Mouse (Mus musculus) kidney, adult 8-10 months (tissue): ENCODE measurements around the gene Avpr2.

ENCODE experiments used
- DNase-seq, 2 experiments: peaks; one replicate each; pipeline ENCODE4 v3.0.0; 2022

Gene Avpr2

DNA sequence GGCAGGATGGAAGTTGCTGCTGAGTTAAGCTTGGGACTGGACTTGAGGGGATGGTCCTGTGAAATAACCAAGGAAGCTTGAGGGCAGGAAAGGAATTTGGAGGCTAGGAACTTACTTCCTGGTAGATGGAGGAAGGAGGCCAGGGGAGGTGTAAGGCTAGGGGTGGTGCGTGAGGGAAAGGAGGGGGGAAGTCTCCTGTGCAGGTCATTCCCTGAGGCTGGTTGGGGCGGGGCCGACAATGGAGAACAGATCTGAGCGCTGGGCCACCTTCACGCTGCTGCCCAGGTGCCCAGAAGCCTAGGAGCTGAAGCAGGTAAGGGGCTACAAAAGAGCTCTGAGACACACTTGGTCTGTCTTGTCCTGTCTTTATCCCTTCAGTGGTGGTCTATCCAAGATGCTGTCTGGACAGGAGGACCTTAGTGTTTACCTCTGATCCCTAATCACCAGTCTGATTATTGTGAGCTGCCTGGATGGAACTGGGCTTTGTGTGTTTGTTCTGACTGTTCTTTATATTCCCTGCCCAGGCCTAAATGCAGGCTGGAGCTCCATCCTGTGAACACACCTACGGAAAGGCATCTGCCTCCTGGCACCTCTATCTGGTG lies at the start of gene Avpr2:
Avpr2 (plus strand) TSS at position 552 of the 602 bp plus-strand sequence.
- DNase-seq = peak in 1 of 2 experiments; percentile 43

DNA sequence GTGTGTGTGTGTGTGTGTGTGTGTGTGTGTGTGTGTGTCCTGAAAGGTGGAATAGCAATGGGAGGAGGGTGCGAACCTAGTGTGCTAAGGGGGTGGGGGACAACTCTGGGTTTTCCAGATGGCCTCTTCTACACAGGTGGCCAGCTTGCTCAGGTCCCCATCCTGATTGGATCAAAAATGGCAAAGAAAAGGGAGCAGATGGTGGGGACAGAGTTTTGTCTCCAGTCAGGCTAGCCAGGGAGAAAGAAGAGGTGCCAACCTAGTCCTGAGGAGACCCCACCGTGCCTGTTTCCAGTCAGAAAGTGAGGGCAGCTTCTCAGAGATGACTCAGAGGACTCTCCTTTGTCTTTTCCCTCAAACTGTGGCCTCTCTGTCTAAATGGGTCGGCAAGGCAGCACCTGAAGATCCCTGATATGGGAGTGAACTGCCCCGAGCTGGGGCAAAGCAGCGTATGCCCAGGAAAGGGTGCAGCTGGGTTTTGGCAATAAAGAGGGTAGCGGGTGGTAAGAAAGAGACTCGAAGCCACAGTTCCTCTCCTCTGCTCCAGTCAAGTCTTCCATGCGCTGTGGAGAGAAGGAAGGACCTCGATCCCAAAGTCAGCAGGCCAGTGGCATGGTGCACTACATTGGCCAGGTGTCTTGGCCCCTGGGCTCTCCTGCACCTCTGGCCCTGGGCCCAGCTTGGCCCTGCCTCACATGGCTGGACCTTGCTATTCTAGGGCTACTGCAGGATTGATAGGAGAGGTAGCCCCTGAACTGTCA lies 37.4 kb upstream of the Avpr2 start:
- no peak for DNase-seq

DNA sequence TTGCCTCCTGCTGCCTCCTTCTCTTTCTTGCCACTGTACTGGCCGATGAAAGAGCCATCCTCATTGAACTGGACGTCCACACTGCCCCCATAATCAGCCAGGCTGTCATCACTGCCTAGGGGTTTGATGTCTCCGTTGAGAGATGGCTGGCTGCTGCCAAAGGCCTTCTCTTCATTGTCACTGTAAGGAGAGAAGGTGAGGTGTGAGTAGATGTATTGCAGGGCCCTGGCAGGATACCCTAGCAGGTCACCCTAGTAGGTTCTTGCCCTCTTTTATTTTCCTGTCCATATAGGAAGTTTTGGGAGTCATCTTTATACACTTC lies 36.9 kb upstream of the Avpr2 start:
- no peak for DNase-seq

DNA sequence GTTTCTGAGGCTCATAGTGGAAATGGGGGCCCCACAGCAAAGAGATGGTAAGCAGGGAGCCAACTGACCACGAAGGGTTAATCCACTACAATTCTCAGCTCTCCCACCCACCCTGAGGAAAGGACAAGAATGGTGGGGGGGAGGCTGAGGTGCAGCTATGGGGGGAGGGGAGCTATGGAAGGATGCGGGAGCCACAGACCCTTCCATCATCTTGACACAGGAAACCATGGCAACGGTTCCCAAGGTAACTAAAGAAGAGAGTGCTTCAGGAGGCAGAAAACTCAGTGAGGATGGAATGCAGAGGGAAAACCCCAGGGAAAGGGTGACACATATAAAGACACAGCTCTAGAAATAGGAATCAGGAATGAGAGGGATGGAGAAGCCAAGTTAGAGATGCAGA lies 27.2 kb upstream of the Avpr2 start:
- no peak for DNase-seq

DNA sequence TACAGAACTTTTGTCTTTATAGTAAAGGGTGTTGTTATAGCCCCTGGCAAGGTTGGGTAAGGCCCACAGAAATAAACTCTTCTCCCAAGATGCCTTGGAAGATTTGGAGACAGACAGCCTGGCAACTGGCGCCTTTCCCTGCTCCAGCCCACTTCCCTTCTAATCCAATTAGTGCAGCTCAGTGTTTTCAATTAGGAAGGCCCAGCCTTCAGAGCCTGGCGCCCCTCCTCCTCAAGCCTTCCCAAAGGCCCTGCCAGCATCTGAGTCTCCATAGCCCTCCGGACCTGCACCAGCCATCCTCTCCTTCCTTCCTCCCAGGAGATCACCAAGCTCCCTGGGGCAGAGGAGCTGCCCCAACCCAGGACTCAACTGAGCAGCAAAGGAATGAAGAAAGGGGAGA lies 24.6 kb upstream of the Avpr2 start:
- no peak for DNase-seq

DNA sequence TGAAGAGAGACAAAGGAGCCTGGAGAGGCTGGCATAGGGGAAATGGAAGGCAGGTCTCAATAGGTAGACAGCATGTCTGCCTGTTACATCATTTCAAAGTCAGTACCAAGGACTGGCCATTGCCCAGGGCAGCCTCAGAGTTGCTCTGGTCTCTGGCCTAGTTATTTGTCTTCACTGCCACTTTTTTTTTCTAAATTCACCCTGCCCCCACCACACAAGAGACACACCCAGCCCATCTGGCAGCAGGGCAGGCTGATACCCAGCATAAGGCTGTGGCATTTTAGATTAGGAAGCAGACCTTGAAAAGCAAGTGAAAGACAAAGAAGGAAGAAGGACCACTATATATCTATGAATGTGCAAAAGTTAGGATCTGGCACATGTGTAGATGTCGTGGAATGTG lies 24.1 kb upstream of the Avpr2 start:
- no peak for DNase-seq

DNA sequence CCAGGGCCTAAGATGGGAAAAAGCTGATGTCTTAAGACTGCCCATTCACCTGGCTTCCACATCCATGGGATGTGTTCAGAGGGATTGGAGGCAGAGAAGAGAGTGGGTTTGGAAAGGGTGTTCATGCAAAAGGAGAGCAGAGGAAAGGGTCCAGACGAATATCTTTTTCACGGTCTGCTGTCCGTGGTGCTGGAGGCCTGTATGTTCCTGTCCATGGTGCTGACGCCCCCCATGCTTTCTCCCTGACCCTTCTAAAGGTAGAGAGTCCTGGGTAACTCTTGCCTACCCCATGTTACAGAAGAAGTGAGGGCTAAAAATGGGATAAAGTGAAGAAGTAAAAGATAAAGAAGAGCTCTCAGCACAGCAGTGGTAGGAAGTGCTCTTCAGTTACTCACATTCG lies 22.6 kb upstream of the Avpr2 start:
- peak in 1 of 2 experiments; percentile 4 for DNase-seq

DNA sequence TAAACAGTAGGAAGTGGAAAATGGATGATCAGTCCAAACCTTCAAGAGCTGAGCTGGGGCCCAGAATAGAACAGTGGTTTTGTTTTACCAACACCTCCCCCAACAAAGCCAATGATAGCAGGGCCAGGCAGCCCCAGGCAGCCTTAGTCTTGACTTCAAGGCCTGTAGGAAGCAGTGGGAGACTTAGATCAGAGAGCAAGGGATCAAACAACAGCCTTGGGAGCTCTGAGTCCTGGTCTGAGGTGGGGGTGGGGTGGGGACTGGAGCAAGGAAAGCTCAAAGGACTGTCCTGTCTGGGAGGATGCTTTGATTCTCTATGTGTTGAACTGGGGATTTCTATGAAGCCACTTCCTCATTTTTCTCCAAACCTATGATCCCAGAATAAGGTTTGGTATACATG lies 20.4 kb upstream of the Avpr2 start:
- no peak for DNase-seq

DNA sequence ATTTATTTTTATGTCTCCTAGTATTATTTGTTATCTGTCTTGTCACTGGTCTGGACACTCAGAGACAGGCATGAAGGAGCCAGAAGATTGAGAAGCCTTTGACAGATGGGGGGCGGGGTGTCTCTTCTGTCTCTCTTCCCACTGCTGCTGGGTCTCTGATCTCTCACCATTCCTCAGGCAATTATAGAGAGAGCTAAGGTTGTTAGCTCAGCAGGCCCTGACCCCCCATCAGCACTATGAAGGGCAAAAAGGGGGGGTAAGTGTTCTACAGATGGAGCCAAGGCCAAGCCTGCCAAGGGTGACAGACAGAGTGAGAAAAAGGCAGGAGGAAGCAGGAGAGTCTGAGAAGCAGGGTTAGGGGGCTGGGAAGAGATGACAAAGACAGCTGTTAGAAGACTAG lies 19.9 kb upstream of the Avpr2 start:
- DNase-seq = no peak

DNA sequence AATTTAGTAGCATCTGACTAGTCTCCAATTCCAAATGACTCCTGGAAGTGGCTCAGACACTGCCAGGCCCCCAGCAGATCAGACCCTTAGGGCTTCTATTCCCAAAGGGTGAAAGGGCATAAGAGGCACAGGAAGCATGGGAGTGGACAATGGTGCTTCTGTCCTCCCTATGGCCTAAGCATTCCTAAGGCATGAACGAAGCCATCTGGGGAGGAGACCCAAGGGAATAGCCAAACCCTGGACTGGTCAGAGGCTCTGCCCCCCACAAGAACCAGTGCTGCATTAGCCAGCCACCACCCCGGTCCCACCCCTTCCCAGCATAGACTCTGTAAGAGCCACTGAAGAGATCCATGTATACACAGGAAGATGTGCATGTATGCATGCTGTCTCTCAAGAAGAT lies 16.0 kb upstream of the Avpr2 start:
- no peak for DNase-seq

DNA sequence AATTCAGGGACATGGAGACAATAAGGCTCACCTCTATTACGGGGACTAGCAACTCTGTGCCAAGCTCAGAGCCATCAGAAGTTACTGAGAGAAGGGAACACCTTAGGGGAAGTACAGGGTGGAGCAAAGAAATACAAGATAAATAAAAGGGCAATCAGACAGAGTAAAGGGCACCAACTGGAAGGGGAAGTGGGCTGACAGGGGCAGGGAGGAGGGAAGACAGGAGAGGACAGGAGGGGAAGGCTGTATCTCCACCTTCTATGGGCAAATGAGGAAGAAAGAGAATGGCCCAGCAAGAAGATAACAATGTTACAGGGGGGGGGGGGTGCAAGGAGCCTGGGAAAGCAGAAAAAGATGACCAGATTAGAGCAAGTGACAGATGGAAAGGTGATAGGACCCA lies 14.9 kb upstream of the Avpr2 start:
- DNase-seq = no peak

DNA sequence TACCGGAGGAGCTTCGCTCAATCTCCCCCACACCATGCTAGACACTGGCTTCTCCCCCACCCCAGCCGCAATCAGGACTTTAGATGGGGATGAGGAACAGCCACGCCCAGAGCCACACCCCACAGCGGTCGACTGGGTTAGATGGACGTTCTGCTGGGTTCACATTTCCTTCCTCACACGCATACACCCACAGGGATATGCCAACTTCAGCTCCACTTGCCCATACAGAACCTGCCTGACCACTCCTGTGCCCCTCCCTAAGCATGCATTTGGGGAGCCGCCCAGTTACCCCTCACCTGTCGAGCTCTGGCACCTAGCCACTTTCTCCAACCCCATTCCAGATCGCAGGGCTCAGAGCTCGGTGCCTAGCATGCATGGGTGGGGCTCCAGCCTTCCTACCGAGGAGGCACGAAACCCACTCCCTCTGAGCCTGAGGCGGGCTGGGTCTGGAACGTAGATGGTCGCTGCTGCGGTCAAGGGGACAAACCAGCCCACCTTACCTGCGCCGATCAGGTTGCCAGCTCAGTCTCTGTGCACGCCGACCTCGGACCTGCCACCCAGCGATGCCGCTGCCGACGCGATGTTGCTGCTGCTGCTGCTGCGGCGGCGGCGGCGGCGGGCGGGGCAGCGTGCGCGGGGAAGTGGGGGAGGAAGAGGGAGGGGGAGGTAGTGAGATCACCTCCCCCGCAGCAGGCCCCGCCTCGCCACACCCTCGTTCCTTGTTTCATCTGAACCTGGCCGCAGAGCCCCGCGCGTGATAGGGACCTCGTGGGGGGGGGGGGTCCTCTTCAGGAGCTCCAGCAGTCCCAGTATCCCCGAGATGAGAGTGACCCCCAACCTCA lies 11.5 kb upstream of the Avpr2 start:
- peak; percentile 29 to 44 for DNase-seq

DNA sequence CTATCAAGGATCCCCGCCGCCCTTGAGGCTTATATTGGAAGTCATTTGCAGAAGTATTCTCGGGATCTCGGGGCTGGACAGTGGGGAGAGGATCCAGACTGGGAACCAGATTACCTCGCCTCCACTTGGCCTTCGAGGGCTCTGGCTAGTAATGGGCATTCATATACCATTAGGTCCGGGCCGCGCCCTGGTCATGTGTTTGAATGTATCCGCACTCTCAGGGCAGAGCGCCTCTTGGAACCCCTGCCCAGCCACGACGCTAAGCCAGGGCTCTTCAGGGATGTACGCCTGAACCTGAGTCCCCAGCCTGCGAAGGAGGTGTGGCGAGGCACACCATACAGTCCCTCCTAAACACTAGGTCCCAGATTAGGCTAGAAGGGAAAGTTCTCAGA lies 10.9 kb upstream of the Avpr2 start:
- peak in 1 of 2 experiments; percentile 7 for DNase-seq

DNA sequence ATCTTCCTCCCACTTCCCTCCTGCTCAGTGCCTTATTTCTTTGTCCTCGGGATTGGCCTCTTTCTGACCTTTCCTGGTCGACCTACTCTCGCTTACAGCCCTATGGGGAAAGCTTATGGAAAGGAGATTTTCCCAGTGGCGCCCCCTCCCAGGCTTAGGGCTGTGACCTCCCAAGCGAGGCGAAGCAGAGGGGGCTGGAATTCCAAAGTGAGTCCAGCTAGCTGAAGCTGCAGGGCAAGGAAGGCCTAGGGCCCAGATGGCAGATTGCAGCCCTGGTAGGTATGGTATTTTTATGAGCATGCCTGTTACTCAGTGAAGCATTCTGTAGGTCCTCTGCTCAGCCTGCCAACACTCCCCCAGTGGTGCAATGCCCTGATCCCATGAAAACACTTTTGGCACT lies 10.4 kb upstream of the Avpr2 start:
- peak; percentile 18 to 66 for DNase-seq

DNA sequence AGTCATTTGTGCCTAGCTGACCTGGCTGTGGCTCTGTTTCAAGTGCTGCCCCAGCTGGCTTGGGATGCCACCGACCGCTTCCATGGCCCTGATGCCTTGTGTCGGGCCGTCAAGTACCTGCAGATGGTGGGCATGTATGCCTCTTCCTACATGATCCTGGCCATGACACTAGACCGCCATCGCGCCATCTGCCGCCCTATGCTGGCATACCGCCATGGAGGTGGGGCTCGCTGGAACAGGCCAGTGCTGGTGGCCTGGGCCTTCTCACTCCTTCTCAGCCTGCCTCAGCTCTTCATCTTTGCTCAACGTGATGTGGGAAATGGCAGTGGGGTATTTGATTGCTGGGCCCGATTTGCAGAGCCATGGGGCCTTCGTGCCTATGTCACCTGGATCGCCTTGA lies 931 bp downstream of the Avpr2 start:
- no peak for DNase-seq

DNA sequence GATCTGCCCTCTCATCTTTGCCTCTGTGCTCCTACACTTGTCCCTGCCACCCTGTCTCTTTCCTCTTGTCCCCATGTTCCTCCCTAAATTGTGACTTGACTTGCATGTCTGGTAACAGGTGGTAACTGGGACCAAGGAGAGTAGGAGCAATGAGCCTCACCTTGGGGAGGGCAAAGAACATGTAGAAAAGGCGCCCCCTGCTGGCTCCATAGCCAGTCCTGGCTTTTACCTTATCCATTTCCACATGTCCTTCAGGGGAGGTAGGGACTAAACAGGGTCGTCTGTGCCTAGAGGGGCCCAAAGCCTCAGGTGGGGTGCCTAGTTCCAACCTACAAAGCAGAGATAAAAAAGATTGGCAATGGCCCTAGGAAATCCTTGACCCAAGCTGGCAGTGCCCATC lies 3.8 kb downstream of the Avpr2 start, which contains the start of gene L1cam:
L1cam (minus strand) TSS at position 387 of the 400 bp plus-strand sequence.
- peak; percentile 38 to 58 for DNase-seq

DNA sequence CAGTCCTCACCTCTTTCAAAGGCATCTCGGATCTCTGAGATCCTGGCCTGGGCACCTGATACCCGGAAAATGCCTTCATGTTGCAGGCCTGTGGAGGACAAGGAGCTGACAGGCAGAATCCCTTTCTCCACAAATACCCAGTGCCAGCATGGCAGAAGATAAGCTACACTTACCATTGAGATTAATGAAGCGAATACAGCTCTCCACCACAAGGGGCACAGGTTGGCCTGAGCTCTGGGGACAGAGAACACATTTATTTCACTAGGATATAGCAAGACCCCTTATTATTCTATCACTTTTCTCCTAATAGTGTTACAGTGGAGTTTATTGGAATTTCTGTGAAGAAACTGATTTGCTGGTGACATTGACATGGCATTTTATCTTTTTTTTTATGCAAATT lies 6.1 kb downstream of the Avpr2 start:
- DNase-seq = no peak

DNA sequence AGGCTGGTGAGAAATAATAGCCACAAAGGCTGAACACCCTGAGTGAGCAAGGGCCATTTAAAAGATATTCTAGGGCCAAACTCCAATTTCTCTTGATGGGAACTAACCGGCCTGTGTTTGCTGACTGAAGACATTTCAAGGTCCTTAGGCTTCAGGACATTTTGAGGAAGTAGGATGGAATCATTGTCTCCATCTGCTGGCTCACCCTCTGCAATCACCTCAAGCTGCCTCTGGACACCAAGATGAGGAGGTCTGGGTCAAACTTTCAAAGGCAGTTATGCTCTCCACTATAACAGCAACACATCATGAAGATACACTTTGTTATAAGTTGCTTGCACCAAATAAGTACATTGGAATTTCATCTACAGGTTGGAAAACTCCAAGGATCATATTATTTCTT lies 18.1 kb downstream of the Avpr2 start:
- no peak for DNase-seq

DNA sequence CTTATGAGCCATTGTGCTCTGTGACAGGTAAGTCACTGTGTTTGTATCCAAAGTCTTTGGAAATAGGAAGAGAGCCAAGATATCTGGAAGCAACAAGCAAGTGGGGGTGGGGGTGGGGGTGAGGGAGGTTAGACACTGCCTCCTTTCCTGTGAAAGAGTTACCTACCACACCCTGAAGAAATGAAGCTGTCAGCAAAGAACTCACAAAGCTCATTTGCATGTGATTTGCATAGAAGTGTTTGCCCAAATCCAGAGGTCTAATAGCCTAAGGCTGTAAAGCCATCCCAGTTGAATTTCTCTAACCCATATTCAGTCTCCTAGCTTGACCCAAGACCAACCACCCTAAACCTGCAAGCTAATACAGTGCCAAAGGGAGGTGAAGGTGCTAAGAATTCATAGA lies 18.5 kb downstream of the Avpr2 start:
- DNase-seq = peak in 1 of 2 experiments; percentile 47

DNA sequence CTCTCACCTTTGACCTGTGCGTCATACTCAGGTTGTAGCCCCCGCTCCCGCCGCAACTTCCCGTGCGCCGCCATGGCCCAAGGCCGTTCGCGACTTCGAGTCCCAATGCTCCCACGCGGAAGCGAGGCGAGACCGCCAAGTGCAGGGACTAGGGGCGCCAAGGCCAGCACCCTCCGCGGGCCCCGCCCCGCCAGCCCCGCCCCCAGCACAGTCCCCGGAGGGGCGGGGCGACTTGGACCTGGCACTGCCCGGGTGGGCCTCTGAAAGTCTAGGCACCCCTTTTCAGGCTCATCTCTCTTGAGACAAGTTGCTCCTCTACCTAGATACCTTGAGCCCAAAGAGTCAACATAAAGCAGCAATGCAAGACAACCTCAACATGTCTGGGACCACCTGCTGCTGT lies 19.3 kb downstream of the Avpr2 start:
- no peak for DNase-seq

DNA sequence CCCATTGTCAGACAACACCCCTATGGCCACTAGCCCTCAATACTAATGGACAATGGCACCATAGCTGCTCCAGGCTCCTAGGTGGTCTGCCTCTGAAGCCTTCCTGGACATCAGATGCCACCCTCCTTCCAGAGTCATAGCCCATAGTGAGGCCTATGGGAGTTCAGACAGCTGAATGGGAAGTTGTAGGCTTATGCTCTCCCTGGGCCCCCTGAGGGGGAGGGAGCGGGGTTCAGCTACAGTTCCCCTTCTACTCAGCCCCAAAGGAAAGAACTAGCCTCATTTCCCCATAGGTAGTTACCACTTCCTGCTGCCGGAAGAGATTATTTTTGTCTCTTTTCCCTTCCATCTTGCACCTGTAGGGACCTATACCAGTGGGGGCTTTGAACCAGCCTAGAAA lies 19.7 kb downstream of the Avpr2 start:
- no peak for DNase-seq

DNA sequence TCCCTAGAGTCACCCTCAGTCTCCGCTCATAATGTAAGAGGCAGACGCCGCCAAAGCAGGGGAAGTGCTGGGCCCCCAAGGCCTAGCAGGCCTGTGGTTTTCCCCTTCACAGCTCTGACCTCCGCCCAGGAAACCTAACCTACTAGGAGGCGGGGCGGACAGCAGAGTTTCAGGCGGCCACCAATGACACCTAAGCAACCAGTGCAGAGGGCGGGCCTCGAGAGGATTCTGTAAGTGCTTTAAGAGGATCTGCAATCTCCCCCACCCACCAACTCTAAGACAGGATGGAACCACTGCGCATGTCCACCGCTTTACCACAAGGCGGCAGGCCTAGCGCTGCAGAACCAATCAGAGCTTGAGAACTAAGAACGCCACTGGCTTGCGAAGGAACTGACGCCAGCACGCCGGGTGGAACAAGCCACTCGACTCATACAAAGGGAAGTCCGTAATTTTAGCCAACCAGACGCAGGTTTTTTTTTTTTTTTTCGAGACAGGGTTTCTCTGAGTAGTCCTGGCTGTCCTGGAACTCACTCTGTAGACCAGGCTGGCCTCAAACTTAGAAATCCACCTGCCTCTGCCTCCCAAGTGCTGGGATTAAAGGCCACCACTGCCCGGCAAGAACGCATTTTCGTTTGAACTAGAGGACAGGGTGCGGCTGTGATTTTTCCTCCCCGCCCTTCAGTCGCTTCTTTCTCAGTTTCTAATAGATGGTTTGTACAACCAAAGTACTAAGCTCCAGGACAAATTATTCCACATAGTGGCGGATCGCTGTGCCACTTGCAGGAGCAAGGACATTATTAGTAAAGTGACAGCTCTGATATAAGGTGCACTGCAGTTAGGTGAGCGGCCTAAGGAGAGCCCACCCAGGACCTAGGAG lies 23.2 kb downstream of the Avpr2 start:
- DNase-seq = peak; percentile 93 to 94

DNA sequence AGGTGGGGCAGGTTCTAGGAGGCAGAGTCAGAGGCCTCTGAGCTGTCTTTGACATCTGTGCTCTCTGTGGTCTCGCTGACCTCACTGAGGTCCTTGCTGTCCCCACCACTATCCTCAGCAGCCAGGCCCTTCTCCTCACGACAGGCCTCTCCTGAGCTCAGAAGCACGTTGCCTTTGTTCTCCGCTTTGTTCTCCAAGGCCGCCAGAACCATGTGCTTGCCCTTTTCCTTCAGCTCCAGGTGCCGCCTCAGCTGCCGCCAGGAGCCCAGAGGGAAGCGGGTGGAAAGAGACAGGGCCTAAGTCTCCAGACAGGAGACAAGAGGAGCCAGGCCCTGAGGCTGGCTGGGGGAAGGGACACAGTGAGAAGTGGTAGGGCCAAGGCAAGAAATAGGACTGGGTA lies 25.0 kb downstream of the Avpr2 start:
- DNase-seq = no peak
